29 mouse cellular contexts compared by ENCODE assay signal in genomic region chr7:126293091-126293490, GRCm38 (mm10). TPM values are rescaled to one million over a fixed set of nuclear protein-coding genes. Genes with fewer than 3 reads are reported as not detected.
A peak's percentile ranks its signal among the peaks of the same experiment; 100 is the strongest.
DNase-seq lines count a peak whose midpoint lies in the region; ATAC-seq lines count a peak whose summit lies in the region.
"Had no signal": no experiment of that assay in that cellular context is flagged by ENCODE, and none has a peak within 500 bp of the region (broad histone marks: within the 10 kb centered on the region; RNA-seq: fewer than 3 reads in every experiment).

No protein-coding gene starts in this region.

- no peak overlapping the region for H3K4me2 ChIP-seq in hindbrain, embryonic 11.5 days (replicated peaks; ENCODE audit: low read depth, low read length)
- H3K4me2 ChIP-seq in neural tube, embryonic 13.5 days = no peak overlapping the region
- no peak overlapping the region for H3K4me2 ChIP-seq in neural tube, embryonic 15.5 days
- H3K4me2 ChIP-seq: limb, embryonic 15.5 days; liver, embryonic 13.5 days had no signal

- H3K27ac ChIP-seq in hindbrain, embryonic 10.5 days = peak overlapping the region; percentile 67
- H3K27ac ChIP-seq in hindbrain, embryonic 11.5 days (ENCODE audit: low read depth, low read length) = no peak overlapping the region
- H3K27ac ChIP-seq in neural tube, embryonic 13.5 days (replicated peaks) = peak overlapping the region; percentile 67
- no peak overlapping the region for H3K27ac ChIP-seq in neural tube, embryonic 15.5 days (replicated peaks)
- H3K27ac ChIP-seq: forebrain, embryonic 10.5 days; limb, embryonic 10.5 days; limb, embryonic 15.5 days; liver, embryonic 13.5 days; macrophage had no signal

- peak; percentile 39 for DNase-seq in cerebellum, adult 11-12 months
- no peak for DNase-seq in cerebellum, postnatal 14 days
- no peak for DNase-seq in hindbrain, embryonic 10.5 days (ENCODE audit: low spot score)
- DNase-seq in hindbrain, embryonic 11.5 days (ENCODE audit: low spot score) = no peak
- DNase-seq: adrenal gland, postnatal 25 days; cerebellum, postnatal 25 days; gastrocnemius, postnatal 25 days; heart, adult 11 months; heart, postnatal 4 days; kidney, adult 9 months; kidney, postnatal 10 days; layer of hippocampus, adult 9-11 months; liver, embryonic 13.5 days; lung, adult 18-20 months; lung, postnatal 10 days; right cerebral cortex, adult 18-20 months; thymus, adult 2 months; thymus, postnatal 36 days had no signal

- H3K9ac ChIP-seq in hindbrain, embryonic 11.5 days (ENCODE audit: low read depth, low read length) = no peak overlapping the region
- H3K9ac ChIP-seq in neural tube, embryonic 13.5 days = no peak overlapping the region
- H3K9ac ChIP-seq in neural tube, embryonic 15.5 days (replicated peaks) = no peak overlapping the region
- H3K9ac ChIP-seq: heart, embryonic 12.5 days; limb, embryonic 15.5 days; liver, embryonic 13.5 days had no signal

- H3K4me3 ChIP-seq in hindbrain, embryonic 10.5 days = no peak overlapping the region
- H3K4me3 ChIP-seq in hindbrain, embryonic 11.5 days (ENCODE audit: low read depth, low read length) = no peak overlapping the region
- H3K4me3 ChIP-seq in neural tube, embryonic 13.5 days = no peak overlapping the region
- no peak overlapping the region for H3K4me3 ChIP-seq in neural tube, embryonic 15.5 days (replicated peaks)
- H3K4me3 ChIP-seq: forebrain, embryonic 10.5 days; limb, embryonic 10.5 days; limb, embryonic 15.5 days; liver, embryonic 13.5 days had no signal

- peaks cover 72% of the 10 kb centered on the region for H3K36me3 ChIP-seq in hindbrain, embryonic 10.5 days
- H3K36me3 ChIP-seq in hindbrain, embryonic 11.5 days (ENCODE audit: control insufficient read depth, insufficient read depth, low read length) = peaks cover 20% of the 10 kb centered on the region
- peaks cover 59% of the 10 kb centered on the region for H3K36me3 ChIP-seq in neural tube, embryonic 13.5 days
- peaks cover 54% of the 10 kb centered on the region for H3K36me3 ChIP-seq in neural tube, embryonic 15.5 days
- H3K36me3 ChIP-seq: G1E had no signal

- H3K27me3 ChIP-seq in hindbrain, embryonic 10.5 days (ENCODE audit: insufficient read depth, poor library complexity, severe bottlenecking) = no peaks in the 10 kb centered on the region
- no peaks in the 10 kb centered on the region for H3K27me3 ChIP-seq in hindbrain, embryonic 11.5 days (ENCODE audit: control insufficient read depth, insufficient read depth, low read length)
- no peaks in the 10 kb centered on the region for H3K27me3 ChIP-seq in neural tube, embryonic 13.5 days
- H3K27me3 ChIP-seq in neural tube, embryonic 15.5 days (replicated peaks) = no peaks in the 10 kb centered on the region
- H3K27me3 ChIP-seq: limb, embryonic 15.5 days; Patski had no signal

- H3K9me3 ChIP-seq in hindbrain, embryonic 10.5 days = no peaks in the 10 kb centered on the region
- H3K9me3 ChIP-seq in hindbrain, embryonic 11.5 days (ENCODE audit: control insufficient read depth, low read length) = no peaks in the 10 kb centered on the region
- H3K9me3 ChIP-seq in neural tube, embryonic 13.5 days = no peaks in the 10 kb centered on the region
- H3K9me3 ChIP-seq in neural tube, embryonic 15.5 days (replicated peaks) = no peaks in the 10 kb centered on the region
- H3K9me3 ChIP-seq: forebrain, embryonic 10.5 days; G1E; heart, embryonic 12.5 days; limb, embryonic 10.5 days; limb, embryonic 15.5 days; liver, embryonic 13.5 days had no signal

- WGBS in hindbrain, embryonic 10.5 days = 66% methylated on average over 4 of the region's 4 CpGs
- 63% methylated on average over 4 of the region's 4 CpGs for WGBS in hindbrain, embryonic 11.5 days
- WGBS in neural tube, embryonic 13.5 days = 47% methylated on average over 4 of the region's 4 CpGs
- 34% methylated on average over 4 of the region's 4 CpGs for WGBS in neural tube, embryonic 15.5 days

- H3K4me1 ChIP-seq in hindbrain, embryonic 10.5 days (replicated peaks) = peaks cover 37% of the 10 kb centered on the region
- peaks cover 4% of the 10 kb centered on the region for H3K4me1 ChIP-seq in hindbrain, embryonic 11.5 days (replicated peaks; ENCODE audit: control insufficient read depth, insufficient read depth, low read length)
- H3K4me1 ChIP-seq in neural tube, embryonic 13.5 days (replicated peaks) = peaks cover 36% of the 10 kb centered on the region
- H3K4me1 ChIP-seq in neural tube, embryonic 15.5 days = peaks cover 19% of the 10 kb centered on the region
- H3K4me1 ChIP-seq: limb, embryonic 10.5 days; limb, embryonic 15.5 days; liver, embryonic 13.5 days had no signal

- no peak for ATAC-seq in hindbrain, embryonic 11.5 days (ENCODE audit: low FRiP score)
- ATAC-seq in neural tube, embryonic 13.5 days (ENCODE audit: low read depth) = no peak
- no peak for ATAC-seq in neural tube, embryonic 15.5 days (ENCODE audit: low FRiP score)
- ATAC-seq in frontal cortex, adult (ENCODE audit: low TSS enrichment) = no peak
- ATAC-seq: intestine, postnatal 0 days; Patski had no signal

RNA-seq across cellular contexts. Expression of gene Sbk1, which starts 20.7 kb away (rescaled TPM):
- polyA plus RNA-seq in hindbrain, embryonic 10.5 days (2016; fragmentation: Nextera tagmentation; extraction: Ambion mirVana) = 100 and 180 TPM in 2 replicates
- 137 and 161 TPM in 2 replicates for polyA plus RNA-seq in hindbrain, embryonic 11.5 days (2014; fragmentation: Nextera tagmentation; extraction: Ambion mirVana)
- polyA plus RNA-seq in neural tube, embryonic 13.5 days (2015; fragmentation: Nextera tagmentation; extraction: Ambion mirVana) = 238 and 247 TPM in 2 replicates
- polyA plus RNA-seq in neural tube, embryonic 15.5 days (2015; fragmentation: Nextera tagmentation; extraction: Ambion mirVana) = 143 and 182 TPM in 2 replicates

Comparison
In these comparisons a context has a peak if more than half of its experiments do, and no peak if none do; other contexts are left out.
1. H3K27ac ChIP-seq: peak in hindbrain, embryonic 10.5 days (single experiment) and neural tube, embryonic 13.5 days (single experiment); none in hindbrain, embryonic 11.5 days (single experiment) and neural tube, embryonic 15.5 days (single experiment).